Mouse (Mus musculus): Measurements from ENCODE around the gene Agps.

DNA sequence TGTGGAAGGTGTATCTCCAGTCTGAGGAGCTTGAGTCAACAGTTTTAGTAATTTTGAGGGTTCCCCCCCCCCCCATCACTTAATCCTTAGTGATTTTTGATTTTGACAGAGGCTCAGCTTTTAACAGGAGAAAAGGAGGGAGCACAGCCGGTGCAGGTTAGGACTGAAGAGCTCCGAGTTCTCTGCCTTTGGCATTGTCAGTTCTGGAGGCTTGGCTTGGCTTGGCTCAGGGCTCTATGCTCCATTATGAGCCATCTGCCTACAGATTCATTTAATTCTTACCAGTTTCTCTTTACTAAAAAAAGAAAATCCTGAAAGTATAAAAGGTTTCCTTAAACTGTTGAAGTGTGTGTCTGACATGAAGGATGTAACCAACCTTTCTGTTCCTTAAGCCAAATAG, 97.2 kb downstream of the Agps start:
- TF ChIP-seq POLR2A (IDR thresholded peaks at IDR 0.05; ENCODE audit: low read depth, low read length) (no peak), CTCF (IDR thresholded peaks at IDR 0.05; ENCODE audit: extremely low read depth, insufficient read depth, insufficient read length, insufficient replicate concordance) (no peak)
